Mouse (Mus musculus): ENCODE measurements around the gene Col9a2. TPM values are rescaled to one million over a fixed set of nuclear protein-coding genes. Genes with fewer than 3 reads are reported as not detected.

The Col9a2 gene
- under 1 TPM; 0.12 to 0.20 TPM for polyA plus RNA-seq (2017; shearing (Covaris generic))

DNA sequence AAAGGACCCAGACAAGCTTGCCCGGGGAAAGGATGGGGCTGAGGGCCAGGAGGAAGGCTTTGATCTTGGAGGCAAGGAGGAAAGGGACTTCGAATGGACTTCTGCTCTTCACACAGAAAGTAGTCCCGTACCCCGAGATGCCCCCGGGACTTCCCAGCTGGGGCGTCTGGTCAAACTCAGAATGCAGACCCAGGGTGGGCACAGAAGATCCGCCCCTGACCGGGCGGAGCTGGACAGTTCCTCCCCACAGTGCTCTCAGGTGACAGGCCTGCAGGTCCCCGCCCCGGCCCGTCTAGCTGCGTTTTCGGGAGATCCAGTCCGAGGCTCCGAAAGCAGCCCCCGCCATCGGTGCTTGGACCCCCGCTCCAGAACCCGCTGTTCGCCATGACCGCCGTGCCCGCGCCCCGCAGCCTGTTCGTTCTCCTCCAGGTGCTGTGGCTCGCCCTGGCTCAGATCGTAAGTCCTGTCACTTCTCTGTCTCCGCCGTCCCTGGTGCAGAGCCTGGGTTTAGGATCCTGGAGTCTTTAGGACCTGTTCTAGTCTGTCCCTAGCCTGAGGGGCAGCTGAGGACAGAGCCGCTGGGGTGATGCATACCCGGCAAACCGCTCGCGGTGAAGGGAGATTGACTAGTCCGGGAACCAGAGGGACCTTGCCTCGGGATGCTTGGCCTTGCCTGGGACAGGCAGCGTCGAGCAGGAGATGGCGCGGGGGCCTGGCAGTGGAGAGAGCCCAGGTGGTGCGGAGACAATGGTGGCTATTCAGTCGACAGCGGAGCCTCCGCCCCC lies at the start of gene Col9a2:
TSS of gene Col9a2 (plus strand) at position 55 of the 785 bp plus-strand sequence.

DNA sequence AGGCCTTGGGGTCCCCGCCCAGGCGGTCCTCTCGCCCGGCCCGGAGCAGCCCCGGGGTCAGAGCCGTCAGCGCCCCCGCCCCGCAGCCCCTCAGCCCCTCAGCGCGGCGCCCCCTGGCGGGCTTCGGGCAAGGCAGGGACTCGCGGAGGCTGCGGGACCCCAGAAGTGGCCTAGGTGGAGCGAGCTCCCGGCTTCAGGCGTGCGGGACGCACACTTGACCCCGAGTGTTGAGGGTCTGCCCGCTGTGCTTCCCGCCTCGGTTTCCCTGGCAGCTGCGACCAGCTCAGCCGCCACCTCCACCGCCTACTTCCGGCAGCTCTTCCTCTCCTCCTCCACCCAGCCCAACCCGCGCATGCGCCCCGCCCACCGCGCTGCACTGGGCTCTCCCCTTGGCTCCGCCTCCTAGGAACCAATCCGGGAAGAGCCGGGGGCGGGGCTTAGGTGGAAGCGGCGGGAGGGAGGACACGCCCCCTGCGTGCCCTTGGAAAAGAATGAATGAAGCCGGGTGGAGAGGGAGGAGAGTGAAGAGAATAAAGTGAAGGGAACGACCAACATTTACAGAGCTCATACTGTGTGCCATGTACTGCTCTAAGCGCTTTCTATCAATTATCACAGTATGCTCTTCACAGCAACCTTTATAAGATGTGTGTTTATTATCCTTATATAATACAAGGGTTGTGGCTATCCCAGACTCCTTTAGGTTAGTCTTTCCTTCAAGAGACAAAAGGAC lies 22.1 kb upstream of the Col9a2 start, which contains the start of gene Smap2:
TSS of gene Smap2 (minus strand) at position 320 of the 730 bp plus-strand sequence.

DNA sequence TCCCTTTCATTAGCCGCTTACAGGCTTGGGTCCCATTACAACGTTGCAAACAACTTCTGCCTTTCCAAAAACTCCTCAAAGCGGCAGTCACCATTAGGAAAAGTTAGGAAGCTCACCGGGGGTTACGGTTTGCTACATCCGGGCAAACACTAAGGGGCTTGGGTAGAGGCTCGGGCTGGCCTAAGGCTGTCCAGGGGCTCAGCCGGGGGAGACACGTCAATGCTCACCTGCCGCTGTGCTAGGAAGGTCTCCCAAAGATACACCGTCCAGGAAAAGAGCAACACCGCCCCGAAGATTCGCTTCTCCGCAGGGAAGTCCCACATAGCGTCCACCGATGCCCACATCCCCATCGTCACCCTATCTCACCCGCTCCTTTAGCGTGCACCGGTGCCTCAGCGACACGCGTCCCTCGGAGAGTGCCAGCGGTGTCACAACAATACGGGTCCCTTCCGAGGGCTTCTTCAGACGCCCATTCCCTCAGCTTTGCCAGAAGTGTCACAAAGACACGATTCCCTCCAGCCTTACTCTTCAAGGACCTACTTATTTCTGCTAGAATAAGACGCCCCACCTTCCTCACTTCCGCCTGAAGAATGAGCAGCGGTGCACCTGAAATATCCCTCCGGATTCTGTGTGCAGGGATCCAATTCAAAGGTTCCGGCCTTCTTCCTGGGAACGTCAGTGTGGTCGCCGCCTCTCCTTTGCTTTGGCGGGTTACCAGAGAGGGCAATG lies 58.6 kb downstream of the Col9a2 start, which contains the start of gene Zmpste24:
TSS of gene Zmpste24 (minus strand) at position 592 of the 729 bp plus-strand sequence.

Other genes starting within 250 kb of the Col9a2 start
- gene Nfyc, start 207.8 kb upstream of the Col9a2 start, polyA plus RNA-seq (2017; shearing (Covaris generic)): 10 to 100 TPM; 85.3 to 88.3 TPM
- 1 to 10 TPM; 2.0 to 4.2 TPM for gene Rims3, start 184.6 kb upstream of the Col9a2 start, polyA plus RNA-seq (2017; shearing (Covaris generic))
- gene Exo5, start 114.4 kb upstream of the Col9a2 start, polyA plus RNA-seq (2017; shearing (Covaris generic)): 10 to 100 TPM; 29.9 to 39.1 TPM
- gene Zfp69, start 87.7 kb upstream of the Col9a2 start, polyA plus RNA-seq (2017; shearing (Covaris generic)): 1 to 10 TPM; 3.2 to 4.7 TPM
- gene Smap2, start 22.1 kb upstream of the Col9a2 start, polyA plus RNA-seq (2017; shearing (Covaris generic)): 10 to 100 TPM; 60.6 to 82.5 TPM
- gene Zmpste24, start 58.9 kb downstream of the Col9a2 start, polyA plus RNA-seq (2017; shearing (Covaris generic)): 10 to 100 TPM; 48.6 to 59.0 TPM
- not detected for gene Tmco2, start 69.8 kb downstream of the Col9a2 start, polyA plus RNA-seq (2017; shearing (Covaris generic))
- gene Rlf, start 175.7 kb downstream of the Col9a2 start, polyA plus RNA-seq (2017; shearing (Covaris generic)): 10 to 100 TPM; 35.4 to 44.6 TPM

Data from inflammation-experienced regulatory T-cells (primary cell).